Mouse (Mus musculus): Measurements from ENCODE around the gene Dcxr. TPM values are rescaled to one million over a fixed set of nuclear protein-coding genes. Genes with fewer than 3 reads are reported as not detected.
"Not testable (repeated sequence)": the region's sequence is repeated elsewhere in the genome, so short reads cannot be mapped to it uniquely, and the experiment has no call there.

Dcxr gene
- polyA plus RNA-seq (2015; fragmentation: Nextera tagmentation; extraction: Ambion mirVana), result 9.0 and 9.3 TPM in 2 replicates

DNA sequence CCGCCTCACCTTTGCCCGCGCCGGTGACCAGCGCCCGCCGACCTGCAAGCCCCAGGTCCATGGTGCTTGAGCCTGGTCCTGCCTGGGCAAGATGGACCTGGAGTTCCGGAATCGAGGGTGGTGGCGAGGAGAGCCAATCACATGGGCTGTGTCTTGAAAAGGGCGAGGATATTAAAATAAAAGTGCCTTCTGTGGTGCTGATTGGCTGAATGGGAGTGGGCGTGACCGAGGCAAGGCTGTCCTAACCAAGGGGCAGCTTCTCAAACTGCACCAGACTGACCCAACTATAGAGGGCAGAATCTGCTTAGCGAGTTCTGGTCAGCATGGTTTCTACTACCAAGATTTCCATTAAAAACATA, at the start of gene Dcxr:
Dcxr (minus strand) TSS at position 113 of the 359 bp plus-strand sequence.
- Histone ChIP-seq H3K4me3 (peak within 1 kb of the TSS; percentile 56), H3K36me3 (no peaks in the 10 kb centered on the region), H3K9me3 (no peaks in the 10 kb centered on the region), H3K27ac (replicated peaks) (no peak within 1 kb of the TSS), H3K27me3 (no peaks in the 10 kb centered on the region), H3K9ac (replicated peaks) (peak within 1 kb of the TSS; percentile 59), H3K4me2 (replicated peaks) (peak within 1 kb of the TSS; percentile 76), H3K4me1 (peaks cover 13% of the 10 kb centered on the region)
- 0% methylated on average over 14 of the region's 14 CpGs for WGBS
- peak; percentile 75 for ATAC-seq (replicated peaks)

DNA sequence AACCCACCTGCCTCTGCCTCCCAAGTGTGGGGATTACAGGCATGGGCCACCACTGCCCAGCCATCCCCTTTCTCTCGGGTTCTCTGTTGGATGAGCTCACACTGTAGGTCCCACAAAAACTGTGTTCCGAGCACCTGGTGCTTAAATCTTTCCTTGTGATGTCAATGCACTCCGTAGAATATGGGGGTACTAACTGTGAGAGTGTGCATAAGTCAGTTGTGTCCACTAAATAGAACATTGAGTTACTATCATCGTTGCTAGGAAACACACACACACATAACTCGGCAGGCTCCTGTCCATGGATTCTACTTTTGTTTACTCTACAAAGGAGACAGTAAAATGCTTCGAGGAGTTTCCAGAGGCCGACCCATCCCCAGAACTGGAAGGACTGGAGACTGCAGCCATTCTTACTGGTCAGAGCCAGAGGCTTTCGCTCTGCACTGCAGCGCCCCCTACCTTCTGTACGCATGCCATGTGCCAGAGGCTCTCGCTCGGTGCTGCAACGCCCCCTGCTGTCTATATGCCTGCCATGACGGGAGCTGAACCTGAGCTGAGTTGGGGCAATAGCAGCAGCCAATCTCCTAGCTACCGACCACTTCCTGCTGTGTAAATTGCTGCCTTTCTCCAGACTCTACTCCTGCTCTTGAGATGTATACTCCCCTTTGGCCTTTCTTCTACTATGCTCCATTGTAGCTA, 48.8 kb upstream of the Dcxr start:
- H3K27me3 ChIP-seq, result no peaks in the 10 kb centered on the region
- no peak overlapping the region for H3K4me3 ChIP-seq
- no peak overlapping the region for H3K9ac ChIP-seq (replicated peaks)
- peaks cover 3% of the 10 kb centered on the region; the same call in 1 of the 2 replicates for H3K4me1 ChIP-seq
- ATAC-seq (replicated peaks), result peak; percentile 66
- H3K9me3 ChIP-seq, result no peaks in the 10 kb centered on the region
- no peak overlapping the region for H3K4me2 ChIP-seq (replicated peaks)
- no peak overlapping the region for H3K27ac ChIP-seq (replicated peaks)
- 29% methylated on average over 15 of the region's 15 CpGs for WGBS
- peaks cover 15% of the 10 kb centered on the region; the same call in 1 of the 2 replicates for H3K36me3 ChIP-seq

- no peak for ATAC-seq (replicated peaks)
- Histone ChIP-seq H3K27me3 (no peaks in the 10 kb centered on the region), H3K4me2 (replicated peaks) (no peak overlapping the region), H3K4me1 (peaks cover 3% of the 10 kb centered on the region; the same call in 1 of the 2 replicates), H3K9ac (replicated peaks) (no peak overlapping the region), H3K4me3 (no peak overlapping the region), H3K9me3 (no peaks in the 10 kb centered on the region), H3K27ac (replicated peaks) (no peak overlapping the region), H3K36me3 (no peaks in the 10 kb centered on the region)
- 89% methylated on average over 7 of the region's 7 CpGs for WGBS
These were observed 46.5 kb upstream of the Dcxr start for GRCm38 (mm10) chr11:120773463-120774190.

- no peak for ATAC-seq (replicated peaks)
- Histone ChIP-seq H3K4me3 (no peak overlapping the region), H3K4me1 (peaks cover 3% of the 10 kb centered on the region; the same call in 1 of the 2 replicates), H3K27me3 (no peaks in the 10 kb centered on the region), H3K4me2 (replicated peaks) (no peak overlapping the region), H3K27ac (replicated peaks) (no peak overlapping the region), H3K9me3 (no peaks in the 10 kb centered on the region), H3K36me3 (no peaks in the 10 kb centered on the region), H3K9ac (replicated peaks) (no peak overlapping the region)
- 86% methylated on average over 3 of the region's 3 CpGs for WGBS
These were observed 45.7 kb upstream of the Dcxr start for GRCm38 (mm10) chr11:120772749-120773148.

DNA sequence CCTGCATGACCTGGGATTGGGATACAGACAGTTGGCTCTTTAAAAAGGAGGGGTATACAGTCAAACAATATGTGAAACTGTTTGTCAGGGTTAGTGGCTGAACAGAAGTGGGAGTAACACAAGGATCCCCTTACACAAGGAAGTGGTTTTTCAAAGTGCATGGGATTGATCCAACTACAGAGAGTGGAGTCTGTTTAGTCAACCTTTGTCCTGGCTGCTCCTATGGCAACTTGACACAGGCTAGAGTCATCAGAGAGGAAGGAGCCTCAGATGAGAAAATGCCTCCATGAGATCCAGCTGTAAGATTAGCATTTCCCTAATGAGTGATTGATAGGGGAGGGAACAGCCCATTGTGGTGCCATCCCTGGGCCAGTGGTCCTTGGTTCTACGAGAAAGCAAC, 41.1 kb upstream of the Dcxr start:
- Histone ChIP-seq H3K9ac (replicated peaks) (no peak overlapping the region), H3K27ac (replicated peaks) (no peak overlapping the region), H3K4me3 (no peak overlapping the region), H3K4me1 (no peaks in the 10 kb centered on the region), H3K4me2 (replicated peaks) (no peak overlapping the region), H3K9me3 (no peaks in the 10 kb centered on the region), H3K36me3 (no peaks in the 10 kb centered on the region), H3K27me3 (no peaks in the 10 kb centered on the region)
- WGBS, result 34% methylated on average over 1 of the region's 1 CpGs
- no peak for ATAC-seq (replicated peaks)

- not testable (repeated sequence) for H3K27me3 ChIP-seq; H3K9me3 ChIP-seq; H3K36me3 ChIP-seq; H3K9ac ChIP-seq (replicated peaks); ATAC-seq (replicated peaks); H3K4me1 ChIP-seq; H3K4me3 ChIP-seq; H3K27ac ChIP-seq (replicated peaks); H3K4me2 ChIP-seq (replicated peaks)
- 78% methylated on average over 3 of the region's 7 CpGs for WGBS
These were observed 39.9 kb upstream of the Dcxr start for GRCm38 (mm10) chr11:120767023-120767422.

- not testable (repeated sequence) for H3K4me1 ChIP-seq; H3K4me3 ChIP-seq; H3K4me2 ChIP-seq (replicated peaks); H3K27me3 ChIP-seq; ATAC-seq (replicated peaks); H3K9me3 ChIP-seq; H3K27ac ChIP-seq (replicated peaks); H3K36me3 ChIP-seq; H3K9ac ChIP-seq (replicated peaks)
- 4% methylated on average over 4 of the region's 23 CpGs for whole genome bisulfite sequencing
These were observed 36.3 kb upstream of the Dcxr start for GRCm38 (mm10) chr11:120763121-120763999.

DNA sequence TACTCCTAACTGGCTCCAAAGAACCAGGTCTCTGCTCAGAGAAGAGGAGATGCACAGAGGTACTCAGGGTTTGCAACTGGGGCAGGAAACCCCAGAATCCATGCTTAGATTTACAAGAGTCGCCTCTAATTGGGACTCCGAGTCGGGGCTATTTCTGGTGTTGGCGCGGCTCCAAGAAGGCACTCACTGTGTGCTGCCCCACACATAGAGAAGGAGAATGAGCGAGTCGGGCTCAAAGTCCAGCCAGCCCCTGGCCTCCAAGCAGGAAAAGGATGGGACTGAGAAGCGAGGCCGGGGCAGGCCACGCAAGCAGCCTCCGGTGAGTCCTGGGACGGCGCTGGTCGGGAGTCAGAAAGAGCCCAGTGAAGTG, 35.6 kb upstream of the Dcxr start, which contains the start of gene Hmga1b:
Hmga1b (plus strand) TSS at position 123 of the 370 bp plus-strand sequence.
- not testable (repeated sequence) for H3K4me1 ChIP-seq; H3K9me3 ChIP-seq; H3K9ac ChIP-seq (replicated peaks); H3K36me3 ChIP-seq; H3K4me2 ChIP-seq (replicated peaks); ATAC-seq (replicated peaks); H3K27me3 ChIP-seq; H3K4me3 ChIP-seq; H3K27ac ChIP-seq (replicated peaks)
- 17% methylated on average over 14 of the region's 14 CpGs for WGBS

DNA sequence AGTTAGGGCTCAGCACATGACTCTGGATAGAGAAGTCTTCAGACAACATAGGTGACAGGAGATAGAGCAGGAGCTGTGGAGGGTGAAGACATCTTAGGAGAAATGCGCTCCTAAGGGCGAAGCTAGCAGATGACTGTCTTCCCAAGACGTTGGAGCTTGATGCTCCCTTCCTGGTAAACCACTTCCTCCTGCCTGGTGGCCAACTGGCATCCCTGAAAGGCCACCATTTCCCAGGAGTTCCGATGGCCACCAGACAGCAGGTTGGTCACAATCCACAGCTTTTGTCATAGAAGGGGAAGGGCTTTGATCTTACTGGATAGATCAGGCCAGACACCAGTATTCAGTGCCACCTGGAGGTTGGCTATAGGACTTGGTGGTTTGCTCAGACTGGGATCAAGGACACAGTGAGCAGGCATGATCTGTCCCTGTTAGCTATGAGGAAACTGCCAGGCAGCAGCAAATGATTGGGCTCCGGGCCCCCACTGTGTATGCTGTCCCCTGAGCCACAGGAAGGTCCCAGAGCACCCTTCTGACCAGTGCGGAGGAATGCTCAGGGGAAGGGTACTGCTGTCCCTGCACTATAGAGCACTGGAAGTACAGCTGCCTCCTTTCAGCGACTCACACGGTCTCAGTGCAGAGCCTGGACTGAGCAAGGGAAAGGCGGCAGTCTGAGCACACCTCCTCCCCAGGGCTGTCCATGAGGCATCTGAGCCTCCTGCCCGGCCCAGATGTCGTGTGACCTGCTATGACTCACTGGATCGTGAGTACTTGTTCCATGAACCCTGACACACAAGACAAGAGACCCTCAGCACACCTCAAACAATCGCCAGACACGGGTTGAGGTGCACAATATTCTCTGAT, 35.0 kb upstream of the Dcxr start:
- Histone ChIP-seq H3K36me3 (no peaks in the 10 kb centered on the region), H3K27ac (replicated peaks) (no peak overlapping the region), H3K4me3 (no peak overlapping the region), H3K4me1 (0 out of 2 replicates have a peak, but pooled peaks cover 3% of the 10 kb centered on the region), H3K4me2 (replicated peaks) (no peak overlapping the region), H3K9ac (replicated peaks) (no peak overlapping the region), H3K27me3 (0 out of 2 replicates have a peak, but pooled peaks cover 2% of the 10 kb centered on the region), H3K9me3 (no peaks in the 10 kb centered on the region)
- 75% methylated on average over 14 of the region's 14 CpGs for WGBS
- no peak for ATAC-seq (replicated peaks)

DNA sequence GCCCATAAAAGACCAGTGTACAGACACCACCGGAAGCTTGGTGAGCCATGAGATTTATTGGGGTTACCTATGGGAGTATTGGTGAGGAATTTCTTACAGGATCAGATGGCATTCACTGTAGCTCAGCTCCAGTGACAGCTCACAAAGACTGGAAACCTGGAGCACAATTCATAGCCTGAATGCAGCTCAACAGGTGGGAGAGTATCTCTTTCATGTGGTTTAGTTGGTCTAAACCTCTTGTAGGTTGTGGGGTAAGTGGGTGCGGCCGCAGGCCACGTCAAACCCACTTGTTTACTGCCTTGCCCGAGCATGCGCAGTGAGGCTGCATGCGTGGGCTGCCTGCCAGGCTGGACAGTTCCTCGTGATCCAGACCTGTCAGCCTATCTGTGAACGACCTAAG, 33.2 kb upstream of the Dcxr start:
- 92% methylated on average over 9 of the region's 9 CpGs for WGBS
- 0 out of 2 replicates have a peak, but pooled peaks cover 3% of the 10 kb centered on the region for H3K4me1 ChIP-seq
- no peak overlapping the region for H3K4me2 ChIP-seq (replicated peaks)
- no peak overlapping the region for H3K27ac ChIP-seq (replicated peaks)
- ATAC-seq (replicated peaks), result no peak
- H3K27me3 ChIP-seq, result 0 out of 2 replicates have a peak, but pooled peaks cover 2% of the 10 kb centered on the region
- no peaks in the 10 kb centered on the region for H3K36me3 ChIP-seq
- no peak overlapping the region for H3K4me3 ChIP-seq
- no peak overlapping the region for H3K9ac ChIP-seq (replicated peaks)
- H3K9me3 ChIP-seq, result no peaks in the 10 kb centered on the region

- WGBS, result 72% methylated on average over 4 of the region's 4 CpGs
- H3K9ac ChIP-seq (replicated peaks), result no peak overlapping the region
- H3K4me2 ChIP-seq (replicated peaks), result no peak overlapping the region
- no peaks in the 10 kb centered on the region for H3K36me3 ChIP-seq
- no peak for ATAC-seq (replicated peaks)
- H3K27me3 ChIP-seq, result no peaks in the 10 kb centered on the region
- no peak overlapping the region for H3K4me3 ChIP-seq
- H3K9me3 ChIP-seq, result no peaks in the 10 kb centered on the region
- no peaks in the 10 kb centered on the region for H3K4me1 ChIP-seq
- H3K27ac ChIP-seq (replicated peaks), result no peak overlapping the region
These were observed 24.5 kb upstream of the Dcxr start for GRCm38 (mm10) chr11:120751606-120752005.

All from forebrain, embryonic 15.5 days (tissue).